Mouse (Mus musculus): ENCODE measurements around the gene Fam69a. TPM values are rescaled to one million over a fixed set of nuclear protein-coding genes. Genes with fewer than 3 reads are reported as not detected.

Gene Fam69a
- polyA plus RNA-seq, 2 experiments from 2014 or later: 66.3 to 87.7 TPM

DNA sequence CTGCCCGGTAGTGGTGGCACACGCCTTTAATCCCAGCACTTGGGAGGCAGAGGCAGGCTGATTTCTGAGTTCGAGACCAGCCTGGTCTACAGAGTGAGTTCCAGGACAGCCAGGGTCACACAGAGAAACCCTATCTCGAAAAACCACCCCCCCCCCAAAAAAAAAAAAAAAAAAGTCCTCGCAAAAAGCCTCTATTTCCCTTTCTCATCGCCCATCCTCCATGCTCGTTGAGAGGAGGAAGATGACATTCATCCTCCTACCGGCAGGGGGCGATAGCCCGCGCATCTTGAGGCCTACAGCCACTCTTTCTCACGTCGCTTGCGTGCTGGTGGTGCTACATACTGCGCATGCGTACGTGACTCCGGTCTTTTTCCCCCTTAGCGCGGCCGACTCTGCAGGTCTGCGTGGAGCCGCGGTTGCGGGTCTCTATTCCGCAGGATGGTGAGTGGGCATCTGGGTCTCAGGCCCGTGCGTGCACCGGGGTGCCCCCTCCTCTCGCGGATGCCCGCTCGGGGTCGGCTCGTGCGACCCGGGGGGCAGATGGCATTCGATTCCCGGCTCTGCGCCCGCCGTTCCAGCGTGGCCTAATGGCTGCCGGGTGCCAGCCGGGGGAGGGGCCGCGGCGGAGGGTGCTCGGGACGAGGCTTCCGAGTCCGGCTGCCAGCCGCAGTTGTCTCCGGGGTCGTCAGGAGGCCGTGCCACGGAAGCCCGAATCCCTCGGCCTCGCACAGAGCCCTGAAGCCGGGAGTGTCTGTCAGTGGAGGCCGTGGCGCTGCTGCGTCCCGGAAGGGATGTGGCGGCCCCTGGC, 86.5 kb downstream of the Fam69a start, which contains the start of gene Rpl5:
Gene Rpl5, plus strand, starts transcription at position 297 of the 808 bp plus-strand sequence.
- ATAC-seq: peak; percentile 89

DNA sequence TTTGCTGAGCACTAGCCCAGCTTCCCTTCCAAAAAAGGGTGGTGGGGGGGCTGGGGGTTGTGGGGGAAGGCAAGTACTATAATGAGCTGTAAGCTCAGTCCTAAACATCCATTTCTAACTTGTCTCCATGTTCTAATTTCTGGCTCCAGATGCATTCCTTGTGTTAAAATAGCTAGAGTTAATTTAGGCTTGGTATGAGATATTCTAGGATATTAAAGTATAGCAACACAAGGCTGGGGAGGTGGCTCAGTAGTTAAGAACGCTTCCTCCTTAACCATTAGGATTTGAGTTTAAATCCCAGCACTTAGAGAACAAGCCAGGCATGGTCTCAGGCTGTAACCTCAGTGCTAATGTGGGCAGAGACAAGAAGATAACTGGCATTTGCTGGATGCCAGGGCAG, 90.6 kb downstream of the Fam69a start:
- no peak for ATAC-seq

GRCm38 (mm10) chr5:107894676-107895075, 92.2 kb downstream of the Fam69a start:
- no peak for ATAC-seq

DNA sequence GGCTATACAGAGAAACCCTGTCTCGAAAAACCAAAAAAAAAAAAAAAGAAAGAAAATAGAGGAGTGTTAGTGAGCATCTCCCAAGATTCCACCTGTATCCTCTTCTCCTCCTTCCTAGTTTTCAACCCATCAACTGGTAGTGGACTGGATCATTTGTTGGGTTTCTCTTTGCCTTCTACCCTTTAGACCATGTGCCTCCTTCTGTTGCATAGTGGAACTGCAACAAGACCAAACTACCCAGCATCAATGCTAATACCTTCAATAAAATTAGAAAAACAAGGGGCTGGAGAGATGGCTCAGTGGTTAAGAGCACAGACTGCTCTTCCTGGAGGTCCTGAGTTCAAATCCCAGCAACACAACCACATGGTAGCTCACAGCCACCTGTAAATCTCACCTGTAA, 95.4 kb downstream of the Fam69a start:
- ATAC-seq: peak; percentile 73

- ATAC-seq: no peak
Observed at GRCm38 (mm10) chr5:107889994-107890888, 96.6 kb downstream of the Fam69a start.

DNA sequence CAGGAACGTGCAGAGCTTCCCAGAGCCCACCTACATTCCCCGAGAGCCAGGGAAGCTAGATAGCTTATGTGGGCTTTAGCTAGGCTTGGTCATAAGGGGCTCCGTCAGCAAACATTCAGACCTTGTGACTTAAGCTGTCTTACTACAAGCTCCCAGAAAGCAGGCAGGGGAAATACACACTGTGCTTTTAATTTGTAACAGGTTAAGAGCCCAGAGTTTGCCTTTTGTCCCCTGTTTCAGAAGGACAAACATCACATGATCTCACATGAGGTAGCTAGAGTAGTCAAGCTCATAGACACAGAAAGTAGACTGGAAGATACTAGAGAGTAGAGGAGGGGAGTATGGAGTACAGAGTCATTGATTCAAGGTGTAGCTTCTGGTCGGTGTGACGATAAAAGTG, 106.2 kb downstream of the Fam69a start:
- no peak for ATAC-seq

GRCm38 (mm10) chr5:107877053-107877452, 109.8 kb downstream of the Fam69a start:
- ATAC-seq: no peak

DNA sequence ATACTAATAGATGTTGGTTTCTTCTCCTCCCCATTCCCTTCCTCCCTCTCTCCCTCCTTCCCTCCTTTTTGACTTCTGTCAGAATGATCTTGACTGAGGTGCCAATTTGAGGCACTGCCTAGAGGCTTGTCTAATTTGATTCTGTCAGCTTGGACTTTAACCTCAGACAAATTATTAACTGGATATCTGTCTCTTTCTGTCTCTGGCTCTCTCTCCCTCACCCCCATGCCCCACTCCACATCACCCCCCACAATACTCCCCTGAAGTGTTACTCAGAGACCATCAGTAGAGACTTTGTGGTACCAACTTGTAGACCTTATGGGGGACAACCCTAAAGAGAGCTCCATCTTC, 111.6 kb downstream of the Fam69a start:
- ATAC-seq: no peak

DNA sequence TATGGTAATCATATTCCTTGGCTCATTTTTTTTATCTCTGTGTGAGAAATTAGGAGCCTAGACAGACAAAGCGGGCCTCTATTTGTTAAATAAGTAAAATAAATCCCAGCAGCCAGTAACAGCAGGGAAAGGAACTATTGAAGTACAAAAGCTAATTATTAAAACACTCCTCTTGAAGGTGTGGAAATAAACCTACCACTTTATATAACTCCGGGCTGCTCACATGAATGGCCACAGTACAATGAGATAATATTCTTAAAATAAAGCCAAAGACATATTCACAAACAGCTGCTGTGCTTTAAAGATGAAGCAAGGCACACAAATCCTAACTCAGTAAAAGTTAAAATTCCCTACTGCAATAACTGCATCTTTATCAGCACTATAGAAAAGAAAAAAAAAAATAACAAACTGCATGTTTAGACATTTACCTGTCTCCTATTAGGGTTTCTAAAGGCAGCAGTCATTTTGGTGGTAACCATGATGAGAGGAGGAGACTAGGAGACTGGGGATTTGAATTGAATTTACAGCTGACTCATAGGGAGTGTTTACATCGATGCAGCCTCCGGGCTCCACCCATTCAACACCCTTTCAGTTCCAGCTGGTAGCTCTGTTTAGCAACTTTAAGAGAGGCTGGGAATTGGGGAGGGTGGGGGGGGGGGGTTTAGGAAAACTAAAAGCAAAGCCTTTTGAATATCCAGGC, 112.2 kb downstream of the Fam69a start, which contains the start of gene Evi5:
Gene Evi5, minus strand, starts transcription at position 547 of the 700 bp plus-strand sequence.
- no peak for ATAC-seq

- ATAC-seq: no peak
Observed at GRCm38 (mm10) chr5:107873886-107874302, 113.0 kb downstream of the Fam69a start.

- ATAC-seq: no peak
Observed at GRCm38 (mm10) chr5:107873330-107873729, 113.6 kb downstream of the Fam69a start.

GRCm38 (mm10) chr5:107869701-107870100, 117.2 kb downstream of the Fam69a start:
- ATAC-seq: no peak

DNA sequence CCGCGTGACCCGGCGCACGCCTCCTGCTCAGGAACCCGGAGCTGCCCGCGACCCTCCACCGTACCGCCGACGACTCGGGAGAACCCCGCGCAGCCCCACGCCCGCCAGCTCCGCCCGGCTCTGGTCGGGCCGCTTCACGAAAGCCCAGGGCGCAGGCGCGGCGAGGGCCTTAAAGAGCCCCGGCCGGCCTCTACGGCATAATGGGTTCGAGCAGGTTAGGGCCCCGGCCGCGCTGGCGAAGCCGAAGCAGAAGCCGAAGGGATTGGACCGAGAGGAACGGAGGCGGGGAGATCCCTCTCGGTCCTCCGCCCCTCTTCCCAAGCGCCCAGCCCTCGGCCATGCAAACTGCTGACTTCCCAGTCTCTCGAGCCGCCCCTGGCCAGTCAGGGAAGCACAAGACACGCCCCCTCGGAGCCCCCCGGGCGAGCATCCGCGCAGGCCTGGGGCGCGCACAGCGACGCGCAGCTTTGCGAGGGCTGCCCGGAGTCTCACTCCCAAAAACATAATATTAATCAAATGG, 117.9 kb downstream of the Fam69a start:
- peak; percentile 68 for ATAC-seq

DNA sequence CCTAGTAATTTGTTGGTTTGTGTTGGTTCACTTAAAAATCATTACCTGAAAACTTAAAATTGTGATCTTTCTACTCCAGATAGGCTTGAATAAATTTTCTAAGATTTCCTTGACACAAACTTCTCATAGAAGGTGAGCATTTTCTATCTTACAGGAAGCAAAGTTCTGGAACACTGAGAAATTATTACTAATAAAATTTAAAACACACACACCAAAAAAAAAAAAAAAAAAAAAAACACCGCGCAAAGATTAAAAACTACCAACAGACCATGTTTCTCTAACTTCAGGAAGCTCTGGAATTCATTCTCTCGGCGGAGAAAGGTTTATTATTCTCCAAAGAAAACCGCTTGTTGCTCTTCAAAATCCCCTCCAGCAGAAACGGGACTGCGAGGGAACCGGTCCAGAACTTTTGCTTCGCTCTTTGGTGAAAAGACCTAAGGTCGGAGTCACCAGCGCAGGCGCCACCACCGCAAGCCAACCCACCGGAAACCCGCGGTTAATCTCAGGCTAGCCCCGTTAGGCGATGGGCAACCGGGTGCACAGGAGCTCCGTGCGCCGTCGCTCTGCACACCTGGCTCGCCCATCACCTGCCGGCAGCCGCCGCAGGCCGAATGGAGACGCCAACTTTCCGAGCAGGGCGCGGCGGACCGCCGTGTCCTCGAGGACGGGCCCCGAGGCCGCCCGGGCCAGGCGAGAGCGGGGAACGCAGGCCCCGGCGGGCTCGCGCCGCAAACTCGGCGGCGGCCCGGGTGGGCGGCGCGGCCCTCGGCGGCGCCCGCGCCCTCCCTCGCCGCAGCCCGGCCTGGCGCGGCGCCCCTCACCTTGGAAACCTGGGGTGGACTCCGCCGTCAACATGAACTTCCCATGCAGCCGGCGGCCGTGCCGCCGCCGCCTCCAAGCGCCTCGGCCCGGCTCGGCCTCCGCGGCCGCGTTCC, 118.6 kb downstream of the Fam69a start:
- ATAC-seq: peak; percentile 79

DNA sequence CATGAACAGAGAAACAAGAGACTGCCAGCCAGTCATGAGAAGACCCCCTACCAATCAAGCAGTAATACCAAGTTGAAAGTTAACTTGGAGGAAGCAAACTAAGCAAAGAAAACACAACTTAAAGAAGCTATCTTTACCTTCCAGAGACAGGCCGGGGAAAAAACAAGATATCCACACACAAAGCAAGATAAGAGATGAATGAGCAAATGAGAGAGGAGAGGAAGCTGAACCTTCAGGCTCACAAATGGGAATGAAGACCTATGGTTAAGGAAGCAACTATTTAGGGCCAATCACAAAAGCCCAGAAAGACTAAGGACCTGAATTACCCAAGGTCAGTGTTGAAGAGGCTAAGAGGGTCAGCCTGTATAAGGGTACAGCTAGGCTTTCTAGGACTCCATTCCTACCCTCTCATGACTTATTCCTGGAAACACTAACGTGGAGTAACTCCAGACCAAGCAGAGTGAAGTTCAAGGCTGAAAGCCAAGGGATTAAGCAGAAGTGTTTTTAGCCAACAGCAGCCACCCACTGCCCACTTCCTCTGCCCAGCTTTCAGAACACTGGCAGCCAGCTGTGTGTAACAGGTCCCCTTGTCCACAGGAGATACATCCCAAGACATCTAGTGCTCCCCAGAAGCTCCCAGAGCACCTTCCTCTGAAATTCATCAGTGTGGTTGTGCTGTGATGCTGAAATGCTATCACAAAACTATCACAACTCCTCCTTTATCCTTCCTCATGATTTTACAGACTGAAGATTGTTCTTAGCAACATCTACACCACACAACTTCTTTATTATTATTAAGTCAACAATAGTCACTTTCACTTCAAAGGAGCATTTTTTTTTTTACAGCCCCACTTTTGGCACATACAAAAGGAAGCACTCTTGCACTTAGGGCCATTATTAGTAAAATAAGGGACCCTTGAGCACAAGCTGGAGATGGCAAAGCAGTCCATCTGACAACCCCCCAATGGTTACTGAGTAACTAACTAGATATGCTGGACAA, 120.5 kb downstream of the Fam69a start:
- ATAC-seq: no peak

DNA sequence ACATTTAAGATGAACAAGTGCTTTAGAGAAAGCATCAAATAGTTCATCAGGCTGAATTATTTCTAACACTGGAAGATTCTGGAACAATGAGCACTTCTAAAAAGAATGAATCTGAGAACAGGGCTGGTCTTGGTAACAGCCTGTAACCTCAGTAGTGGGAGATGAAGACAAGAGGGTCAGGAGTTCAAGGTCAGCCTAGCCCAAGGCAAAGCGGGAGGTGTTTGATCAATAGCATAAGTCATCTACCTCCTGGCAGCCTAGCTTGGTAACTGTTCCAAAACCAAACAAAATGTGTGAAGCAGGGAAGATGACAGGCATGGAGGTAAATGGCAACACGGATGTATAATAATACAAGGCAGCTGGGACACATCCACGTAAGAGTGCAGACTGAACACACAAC, 122.9 kb downstream of the Fam69a start:
- ATAC-seq: no peak

- peak; percentile 74 for ATAC-seq
Observed at GRCm38 (mm10) chr5:107858963-107859362, 127.9 kb downstream of the Fam69a start.

Measured in CD4-positive, CD25-positive, alpha-beta regulatory T cell, adult 4 months (primary cell).